Mouse (Mus musculus): ENCODE data around the gene Slx4. TPM values are rescaled to one million over a fixed set of nuclear protein-coding genes. Genes with fewer than 3 reads are reported as not detected.

The Slx4 gene
- total RNA-seq (2023): 100 to 1,000 TPM; 107 to 110 TPM

GRCm38 (mm10) chr16:4003489-4004398 is at the start of gene Slx4:
Gene Slx4, minus strand, starts transcription at chr16:4003770.

GRCm38 (mm10) chr16:4036807-4037206 is 33.2 kb upstream of the Slx4 start, which contains the start of gene Dnase1:
Gene Dnase1, plus strand, starts transcription at chr16:4036942.

GRCm38 (mm10) chr16:3976251-3976671 is 27.3 kb downstream of the Slx4 start, which contains the start of gene Nlrc3:
Gene Nlrc3, minus strand, starts transcription at chr16:3976632.

Other genes with a start within 250 kb of the Slx4 start
- not detected for gene Olfr15, start 172.9 kb downstream of the Slx4 start, total RNA-seq (2023)
- gene Zfp174, start 156.5 kb downstream of the Slx4 start, total RNA-seq (2023): 1 to 10 TPM in 1 of 2 experiments, under 1 TPM in 1; 0.77 to 2.2 TPM
- 100 to 1,000 TPM; 102 to 111 TPM for gene Naa60, start 131.4 kb downstream of the Slx4 start, total RNA-seq (2023)
- 10 to 100 TPM; 33.6 to 46.3 TPM for gene Zfp597, start 119.2 kb downstream of the Slx4 start, total RNA-seq (2023)
- 1 to 10 TPM in 1 of 2 experiments, not detected in 1; 3.0 TPM for gene Gm20695, start 119.1 kb downstream of the Slx4 start, total RNA-seq (2023)
- gene 1700037C18Rik, start 95.1 kb downstream of the Slx4 start, total RNA-seq (2023): 10 to 100 TPM; 11.1 to 17.5 TPM
- 10 to 100 TPM; 30.2 to 31.4 TPM for gene Cluap1, start 95.0 kb downstream of the Slx4 start, total RNA-seq (2023)
- 10 to 100 TPM; 38.8 to 39.8 TPM for gene Nlrc3, start 27.1 kb downstream of the Slx4 start, total RNA-seq (2023)
- gene Dnase1, start 33.2 kb upstream of the Slx4 start, total RNA-seq (2023): not detected
- 10 to 100 TPM; 75.0 to 75.3 TPM for gene Trap1, start 74.1 kb upstream of the Slx4 start, total RNA-seq (2023)
- 100 to 1,000 TPM; 142 to 151 TPM for gene Crebbp, start 210.2 kb upstream of the Slx4 start, total RNA-seq (2023)

All from B cell, adult 67 days (primary cell).